Mouse (Mus musculus): Measurements from ENCODE around the gene Pde1a. TPM values are rescaled to one million over a fixed set of nuclear protein-coding genes. Genes with fewer than 3 reads are reported as not detected.

Pde1a gene
- polyA plus RNA-seq, 1 experiment from 2014 or later, result 5.9 TPM

DNA sequence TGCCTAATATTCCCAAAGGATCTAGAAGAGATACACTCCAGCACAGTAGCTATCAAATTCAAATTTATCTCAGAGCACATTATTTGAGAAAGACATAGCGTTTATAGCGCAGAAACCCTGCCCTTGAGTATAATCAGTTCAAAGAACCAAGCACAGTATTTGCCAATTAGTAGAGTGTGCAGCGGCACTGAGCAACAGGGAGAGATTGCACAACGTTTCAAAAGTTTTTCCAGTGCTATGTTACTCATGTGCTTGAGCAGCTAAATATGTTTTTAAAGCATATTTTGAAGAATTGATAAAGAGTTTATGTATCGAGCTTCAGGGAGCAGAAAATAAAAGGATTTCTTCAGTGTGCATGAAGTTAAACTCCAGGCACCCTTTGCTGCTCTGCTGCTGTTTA is 91.3 kb downstream of the Pde1a start:
- H3K4me3 ChIP-seq, result no peak overlapping the region
- WGBS, result 67% methylated on average over 5 of the region's 5 CpGs
- no peak for ATAC-seq
- no peak overlapping the region for H3K9ac ChIP-seq
- H3K4me2 ChIP-seq, result no peak overlapping the region
- no peaks in the 10 kb centered on the region for H3K9me3 ChIP-seq (replicated peaks)
- no peaks in the 10 kb centered on the region for H3K4me1 ChIP-seq
- no peak overlapping the region for H3K27ac ChIP-seq
- no peaks in the 10 kb centered on the region for H3K27me3 ChIP-seq
- H3K36me3 ChIP-seq (ENCODE audit: poor library complexity, severe bottlenecking), result no peaks in the 10 kb centered on the region

DNA sequence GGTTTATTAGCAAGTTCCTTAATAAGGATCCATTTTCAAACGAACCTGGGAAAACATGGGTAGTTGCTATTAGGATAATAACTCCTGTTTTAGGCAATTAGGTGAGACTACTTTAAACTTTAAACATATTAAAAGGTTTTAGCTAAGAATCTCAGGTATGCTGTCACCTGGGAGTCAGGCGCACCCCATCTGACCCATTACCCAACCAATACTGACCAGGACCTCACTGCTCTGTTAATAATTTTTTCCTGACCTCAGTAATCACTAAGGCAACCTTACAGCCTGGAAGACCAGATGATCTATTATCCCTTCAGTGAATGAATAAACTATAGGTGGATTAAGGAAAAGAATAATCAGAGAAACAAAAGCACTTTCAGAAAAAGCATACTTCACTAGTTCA is 100.2 kb downstream of the Pde1a start:
- no peak overlapping the region for H3K4me3 ChIP-seq
- no peaks in the 10 kb centered on the region for H3K36me3 ChIP-seq (ENCODE audit: poor library complexity, severe bottlenecking)
- no peak for ATAC-seq
- H3K9me3 ChIP-seq (replicated peaks), result no peaks in the 10 kb centered on the region
- no peak overlapping the region for H3K27ac ChIP-seq
- WGBS, result 62% methylated on average over 2 of the region's 2 CpGs
- no peaks in the 10 kb centered on the region for H3K4me1 ChIP-seq
- no peaks in the 10 kb centered on the region for H3K27me3 ChIP-seq
- H3K9ac ChIP-seq, result no peak overlapping the region
- H3K4me2 ChIP-seq, result no peak overlapping the region

DNA sequence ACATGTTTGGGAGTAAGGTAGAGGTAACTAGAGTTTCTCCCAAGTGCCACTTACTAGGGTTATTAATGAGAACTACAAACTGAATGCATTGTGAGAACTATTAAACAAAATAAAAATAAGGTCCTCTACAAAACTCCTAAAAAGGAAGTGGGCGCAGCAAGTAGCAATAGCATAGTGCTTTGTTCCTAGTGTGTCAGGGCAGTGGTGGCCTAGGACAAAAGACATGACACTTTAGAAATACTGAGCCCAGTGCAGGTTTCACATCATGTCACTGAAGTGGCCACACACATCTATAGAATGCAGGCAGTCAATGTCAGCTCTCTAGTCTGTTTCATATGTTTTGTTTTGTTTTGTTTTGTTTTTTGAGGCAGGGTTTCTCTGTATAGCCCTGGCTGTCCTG is 103.2 kb downstream of the Pde1a start:
- no peaks in the 10 kb centered on the region for H3K9me3 ChIP-seq (replicated peaks)
- H3K9ac ChIP-seq, result no peak overlapping the region
- no peak overlapping the region for H3K4me2 ChIP-seq
- 89% methylated on average over 1 of the region's 1 CpGs for WGBS
- no peaks in the 10 kb centered on the region for H3K27me3 ChIP-seq
- no peak overlapping the region for H3K27ac ChIP-seq
- no peak overlapping the region for H3K4me3 ChIP-seq
- H3K4me1 ChIP-seq, result no peaks in the 10 kb centered on the region
- H3K36me3 ChIP-seq (ENCODE audit: poor library complexity, severe bottlenecking), result no peaks in the 10 kb centered on the region
- no peak for ATAC-seq

DNA sequence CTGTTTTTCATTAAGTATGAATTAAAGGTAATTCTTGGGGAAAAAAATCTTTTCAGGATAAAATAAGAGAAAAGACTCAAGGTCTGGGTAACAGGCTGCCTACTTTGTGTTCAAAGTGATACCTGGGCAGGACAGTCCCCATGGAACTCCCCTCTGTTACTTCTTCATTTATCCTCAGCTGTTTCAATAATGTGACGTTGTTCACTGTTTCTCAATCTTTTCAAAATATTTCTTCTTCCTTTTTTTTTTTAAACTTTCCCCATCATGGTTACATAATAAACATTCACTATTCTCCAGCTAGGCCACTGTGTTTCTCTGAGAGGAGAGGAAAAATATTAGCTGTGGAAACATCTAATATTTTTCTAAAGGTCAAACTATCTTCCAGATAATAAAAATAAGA is 103.7 kb downstream of the Pde1a start:
- Histone ChIP-seq H3K9ac (no peak overlapping the region), H3K27ac (no peak overlapping the region), H3K4me2 (no peak overlapping the region), H3K27me3 (no peaks in the 10 kb centered on the region), H3K36me3 (ENCODE audit: poor library complexity, severe bottlenecking) (no peaks in the 10 kb centered on the region), H3K9me3 (replicated peaks) (no peaks in the 10 kb centered on the region), H3K4me3 (no peak overlapping the region), H3K4me1 (no peaks in the 10 kb centered on the region)
- WGBS, result 86% methylated on average over 1 of the region's 1 CpGs
- no peak for ATAC-seq

DNA sequence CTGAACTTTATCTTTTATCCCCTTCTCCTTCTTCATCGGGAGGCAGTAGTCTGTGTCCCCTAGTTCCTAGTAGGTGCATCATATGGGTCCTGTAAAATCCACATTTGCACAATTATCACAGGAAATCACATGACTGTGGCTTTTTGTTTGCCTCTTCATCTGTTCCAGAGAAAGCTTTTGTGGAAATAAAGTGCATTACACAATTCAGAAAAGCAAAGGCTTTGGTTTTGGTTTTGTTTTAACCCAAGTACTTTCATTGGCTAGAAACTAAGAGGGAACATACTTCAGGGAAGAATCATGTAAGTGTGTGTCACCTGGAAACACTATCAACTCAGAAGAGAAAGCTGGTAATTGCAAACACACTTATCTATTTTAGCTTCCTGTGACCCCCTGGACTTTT is 104.2 kb downstream of the Pde1a start:
- H3K4me2 ChIP-seq, result no peak overlapping the region
- H3K9me3 ChIP-seq (replicated peaks), result no peaks in the 10 kb centered on the region
- H3K9ac ChIP-seq, result no peak overlapping the region
- no peaks in the 10 kb centered on the region for H3K27me3 ChIP-seq
- WGBS, result 87% methylated on average over 1 of the region's 1 CpGs
- H3K4me1 ChIP-seq, result no peaks in the 10 kb centered on the region
- H3K27ac ChIP-seq, result no peak overlapping the region
- H3K4me3 ChIP-seq, result no peak overlapping the region
- H3K36me3 ChIP-seq (ENCODE audit: poor library complexity, severe bottlenecking), result no peaks in the 10 kb centered on the region
- no peak for ATAC-seq

DNA sequence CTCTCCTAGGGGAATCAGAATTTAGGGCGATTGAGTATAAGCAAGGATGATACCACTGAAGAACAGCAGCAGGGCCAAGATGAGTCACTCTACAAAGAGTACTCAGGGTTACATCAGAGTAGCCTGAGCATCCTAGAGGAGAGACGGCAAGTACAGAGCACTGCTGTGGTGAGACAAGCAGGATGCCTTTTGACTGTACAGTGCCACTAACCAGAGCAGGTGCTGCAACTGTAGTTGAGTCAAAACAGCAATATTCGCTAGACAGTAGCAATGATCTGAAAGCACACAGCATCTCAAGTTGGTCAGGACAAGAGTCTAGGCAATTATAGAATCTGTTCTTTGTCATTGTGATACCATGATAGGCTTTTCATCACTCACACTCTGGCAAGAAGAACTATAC is 115.1 kb downstream of the Pde1a start:
- Histone ChIP-seq H3K4me3 (no peak overlapping the region), H3K36me3 (ENCODE audit: poor library complexity, severe bottlenecking) (no peaks in the 10 kb centered on the region), H3K4me1 (no peaks in the 10 kb centered on the region), H3K9me3 (replicated peaks) (no peaks in the 10 kb centered on the region), H3K9ac (no peak overlapping the region), H3K4me2 (no peak overlapping the region), H3K27me3 (no peaks in the 10 kb centered on the region), H3K27ac (no peak overlapping the region)
- no peak for ATAC-seq
- WGBS, result 87% methylated on average over 3 of the region's 3 CpGs

DNA sequence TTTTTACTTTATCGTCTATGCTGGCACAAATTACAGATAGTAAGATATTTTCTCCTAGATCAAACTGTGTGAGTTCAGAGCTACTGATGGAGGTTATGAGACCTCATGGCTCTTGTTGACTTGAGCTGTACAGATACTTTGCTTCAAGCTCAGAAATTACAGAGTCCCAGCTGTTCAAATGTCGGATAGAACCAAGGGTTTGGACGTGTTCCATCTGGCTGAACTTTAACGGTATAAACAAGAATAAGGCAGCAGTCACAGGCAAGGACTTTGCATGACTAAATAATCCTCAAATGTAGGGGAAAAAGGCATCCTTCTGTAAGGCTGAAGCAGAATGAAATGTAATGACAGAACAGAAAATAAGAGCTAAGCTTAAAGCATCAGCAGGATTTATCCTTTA is 116.2 kb downstream of the Pde1a start:
- peak; percentile 50; the same call in 1 of the 2 replicates for ATAC-seq
- H3K9ac ChIP-seq, result no peak overlapping the region
- WGBS, result 71% methylated on average over 4 of the region's 4 CpGs
- H3K4me3 ChIP-seq, result no peak overlapping the region
- no peak overlapping the region for H3K27ac ChIP-seq
- no peak overlapping the region for H3K4me2 ChIP-seq
- H3K36me3 ChIP-seq (ENCODE audit: poor library complexity, severe bottlenecking), result no peaks in the 10 kb centered on the region
- no peaks in the 10 kb centered on the region for H3K4me1 ChIP-seq
- H3K9me3 ChIP-seq (replicated peaks), result no peaks in the 10 kb centered on the region
- no peaks in the 10 kb centered on the region for H3K27me3 ChIP-seq

DNA sequence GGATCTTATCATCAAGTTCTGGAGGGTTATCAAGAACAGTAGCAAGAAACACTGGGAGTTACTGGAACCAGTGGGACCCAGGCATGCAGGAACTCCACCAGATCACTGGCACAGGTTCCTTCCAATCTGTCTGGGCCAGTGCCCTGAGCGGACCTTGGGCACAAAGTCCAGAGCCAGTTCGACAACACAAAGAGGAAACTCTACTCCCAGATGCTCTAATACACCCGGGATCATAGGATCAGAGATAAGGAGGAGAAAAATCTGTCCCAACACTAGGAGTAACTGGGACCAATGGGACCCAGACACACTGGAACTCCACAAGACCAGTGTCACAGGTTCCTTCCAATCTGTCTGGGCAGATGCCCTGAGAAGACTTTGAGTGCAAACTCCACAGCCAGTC is 130.1 kb downstream of the Pde1a start:
- no peak overlapping the region for H3K9ac ChIP-seq
- no peak overlapping the region for H3K4me3 ChIP-seq
- H3K27ac ChIP-seq, result no peak overlapping the region
- H3K27me3 ChIP-seq, result no peaks in the 10 kb centered on the region
- no peaks in the 10 kb centered on the region for H3K9me3 ChIP-seq (replicated peaks)
- ATAC-seq, result no peak
- 87% methylated on average over 3 of the region's 3 CpGs for WGBS
- H3K4me1 ChIP-seq, result no peaks in the 10 kb centered on the region
- no peaks in the 10 kb centered on the region for H3K36me3 ChIP-seq (ENCODE audit: poor library complexity, severe bottlenecking)
- no peak overlapping the region for H3K4me2 ChIP-seq

DNA sequence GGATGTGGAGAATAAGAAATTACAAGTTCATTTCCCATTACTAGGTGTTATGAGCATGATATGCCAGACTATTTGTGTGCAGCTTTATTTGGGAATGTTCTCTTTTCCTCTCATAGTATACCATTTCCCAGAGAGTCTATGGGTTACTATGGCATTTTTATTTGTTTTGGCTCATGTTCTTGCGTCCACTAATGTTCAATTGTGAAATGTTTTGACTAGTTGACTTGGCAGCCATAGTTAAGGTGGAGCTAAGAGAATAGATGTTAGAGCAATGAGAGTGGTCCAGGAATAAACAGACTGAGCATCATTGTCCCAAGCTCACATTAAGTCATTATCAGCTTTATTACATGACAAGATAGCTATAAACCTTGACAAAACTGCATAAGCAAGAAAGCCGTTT is 130.8 kb downstream of the Pde1a start:
- Histone ChIP-seq H3K36me3 (ENCODE audit: poor library complexity, severe bottlenecking) (no peaks in the 10 kb centered on the region), H3K9me3 (replicated peaks) (no peaks in the 10 kb centered on the region), H3K27me3 (no peaks in the 10 kb centered on the region), H3K9ac (no peak overlapping the region), H3K4me3 (no peak overlapping the region), H3K27ac (no peak overlapping the region), H3K4me2 (no peak overlapping the region), H3K4me1 (no peaks in the 10 kb centered on the region)
- WGBS, result 92% methylated on average over 2 of the region's 2 CpGs
- no peak for ATAC-seq

DNA sequence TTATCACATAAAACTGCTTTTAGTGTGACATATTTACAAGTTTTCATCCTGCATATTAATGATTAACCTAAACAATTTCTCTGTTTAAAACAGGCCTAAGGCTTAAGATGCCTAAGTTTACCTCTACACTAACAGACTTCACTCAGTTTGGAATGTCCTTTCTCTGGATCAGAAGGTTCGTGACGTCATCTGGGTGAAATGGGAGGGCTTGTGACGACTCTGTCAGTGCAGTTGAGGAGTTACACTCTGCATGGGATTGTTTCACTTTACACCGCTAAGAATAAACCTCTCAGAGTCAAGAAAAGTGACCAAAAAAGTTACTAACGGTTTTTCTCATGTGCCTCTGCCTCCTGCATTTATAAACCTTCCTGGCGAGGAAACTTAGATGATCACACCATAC is 137.6 kb downstream of the Pde1a start:
- Histone ChIP-seq H3K27ac (no peak overlapping the region), H3K9me3 (replicated peaks) (no peaks in the 10 kb centered on the region), H3K9ac (no peak overlapping the region), H3K4me3 (no peak overlapping the region), H3K27me3 (no peaks in the 10 kb centered on the region), H3K36me3 (ENCODE audit: poor library complexity, severe bottlenecking) (no peaks in the 10 kb centered on the region), H3K4me1 (no peaks in the 10 kb centered on the region), H3K4me2 (no peak overlapping the region)
- 79% methylated on average over 6 of the region's 6 CpGs for WGBS
- ATAC-seq, result no peak

DNA sequence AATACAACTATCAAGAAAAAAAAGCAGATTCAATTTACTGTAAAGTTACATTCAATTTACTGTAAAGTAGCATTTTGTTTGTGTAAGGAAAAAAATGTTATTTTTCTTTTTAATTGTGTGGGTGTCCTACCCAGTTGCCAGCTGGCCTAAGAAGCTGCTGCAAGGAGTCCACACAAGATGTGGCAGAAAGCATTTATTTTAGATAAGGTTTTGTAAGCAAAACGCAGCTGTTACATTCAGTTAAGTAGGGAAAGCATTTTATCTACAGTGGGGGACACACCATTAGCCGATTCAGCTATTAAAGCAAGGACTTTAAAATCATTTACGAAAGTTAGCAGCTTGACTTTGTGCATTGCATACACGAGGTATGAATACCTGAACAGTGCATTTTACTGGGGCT is 145.5 kb downstream of the Pde1a start:
- H3K9me3 ChIP-seq (replicated peaks), result no peaks in the 10 kb centered on the region
- no peak overlapping the region for H3K27ac ChIP-seq
- H3K4me1 ChIP-seq, result no peaks in the 10 kb centered on the region
- no peaks in the 10 kb centered on the region for H3K36me3 ChIP-seq (ENCODE audit: poor library complexity, severe bottlenecking)
- no peak overlapping the region for H3K4me2 ChIP-seq
- no peak overlapping the region for H3K9ac ChIP-seq
- no peaks in the 10 kb centered on the region for H3K27me3 ChIP-seq
- no peak overlapping the region for H3K4me3 ChIP-seq
- 88% methylated on average over 4 of the region's 4 CpGs for WGBS
- ATAC-seq, result no peak

DNA sequence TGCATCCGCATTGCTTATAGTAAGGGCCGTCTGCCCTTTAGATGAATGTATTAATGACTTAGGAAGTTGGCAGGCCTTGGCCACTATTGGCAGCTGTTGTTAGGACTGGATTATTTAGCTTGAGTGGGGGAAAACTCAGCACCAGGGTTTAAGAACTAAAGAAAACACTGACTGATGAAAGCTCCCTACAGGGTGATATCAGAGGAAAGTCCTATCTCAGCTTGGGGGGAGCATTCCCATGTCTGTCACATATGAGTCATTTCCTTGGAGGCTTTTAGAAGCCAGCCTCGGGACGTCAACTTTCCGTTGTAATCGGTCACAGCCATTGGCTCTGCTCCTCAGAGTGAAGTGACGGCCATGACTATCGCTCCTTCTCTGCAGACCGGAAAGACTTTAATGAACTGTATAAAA is 146.0 kb downstream of the Pde1a start:
- WGBS, result 73% methylated on average over 9 of the region's 9 CpGs
- Histone ChIP-seq H3K4me1 (no peaks in the 10 kb centered on the region), H3K4me2 (no peak overlapping the region), H3K9ac (no peak overlapping the region), H3K36me3 (ENCODE audit: poor library complexity, severe bottlenecking) (no peaks in the 10 kb centered on the region), H3K27me3 (no peaks in the 10 kb centered on the region), H3K27ac (no peak overlapping the region), H3K9me3 (replicated peaks) (no peaks in the 10 kb centered on the region), H3K4me3 (no peak overlapping the region)
- ATAC-seq, result peak; percentile 80

DNA sequence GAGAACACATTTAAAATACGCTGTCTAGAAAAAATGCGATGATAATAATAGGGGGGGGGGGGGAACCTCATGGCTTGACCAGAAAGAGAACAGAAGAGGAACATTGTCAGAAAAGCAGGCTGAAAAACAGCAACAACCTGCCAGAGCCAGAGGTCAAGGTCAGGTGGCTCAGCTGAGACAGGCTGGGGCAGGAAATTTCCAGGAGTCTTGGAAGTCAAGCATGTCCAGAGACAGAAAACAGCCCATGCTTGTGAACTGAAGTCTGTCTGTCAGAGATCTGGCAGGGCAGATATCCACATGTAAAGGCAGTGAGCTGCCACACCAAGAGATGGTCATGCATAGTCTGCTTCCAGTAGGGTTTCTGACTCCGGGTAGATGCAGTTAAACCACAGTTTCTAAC is 147.5 kb downstream of the Pde1a start:
- H3K4me3 ChIP-seq, result no peak overlapping the region
- no peaks in the 10 kb centered on the region for H3K36me3 ChIP-seq (ENCODE audit: poor library complexity, severe bottlenecking)
- no peak overlapping the region for H3K9ac ChIP-seq
- H3K9me3 ChIP-seq (replicated peaks), result no peaks in the 10 kb centered on the region
- no peaks in the 10 kb centered on the region for H3K4me1 ChIP-seq
- no peak overlapping the region for H3K4me2 ChIP-seq
- WGBS, result 92% methylated on average over 3 of the region's 3 CpGs
- no peak for ATAC-seq
- no peak overlapping the region for H3K27ac ChIP-seq
- H3K27me3 ChIP-seq, result no peaks in the 10 kb centered on the region
